Mouse (Mus musculus): ENCODE data around the gene Cyp4f13.

Cyp4f13 gene

GRCm38 (mm10) chr17:32947215-32947914 is at the start of gene Cyp4f13:
Cyp4f13 (minus strand) TSS chr17:32947402.
- peak; percentile 80 for DNase-seq (ENCODE audit: low read depth, low spot score)

DNA sequence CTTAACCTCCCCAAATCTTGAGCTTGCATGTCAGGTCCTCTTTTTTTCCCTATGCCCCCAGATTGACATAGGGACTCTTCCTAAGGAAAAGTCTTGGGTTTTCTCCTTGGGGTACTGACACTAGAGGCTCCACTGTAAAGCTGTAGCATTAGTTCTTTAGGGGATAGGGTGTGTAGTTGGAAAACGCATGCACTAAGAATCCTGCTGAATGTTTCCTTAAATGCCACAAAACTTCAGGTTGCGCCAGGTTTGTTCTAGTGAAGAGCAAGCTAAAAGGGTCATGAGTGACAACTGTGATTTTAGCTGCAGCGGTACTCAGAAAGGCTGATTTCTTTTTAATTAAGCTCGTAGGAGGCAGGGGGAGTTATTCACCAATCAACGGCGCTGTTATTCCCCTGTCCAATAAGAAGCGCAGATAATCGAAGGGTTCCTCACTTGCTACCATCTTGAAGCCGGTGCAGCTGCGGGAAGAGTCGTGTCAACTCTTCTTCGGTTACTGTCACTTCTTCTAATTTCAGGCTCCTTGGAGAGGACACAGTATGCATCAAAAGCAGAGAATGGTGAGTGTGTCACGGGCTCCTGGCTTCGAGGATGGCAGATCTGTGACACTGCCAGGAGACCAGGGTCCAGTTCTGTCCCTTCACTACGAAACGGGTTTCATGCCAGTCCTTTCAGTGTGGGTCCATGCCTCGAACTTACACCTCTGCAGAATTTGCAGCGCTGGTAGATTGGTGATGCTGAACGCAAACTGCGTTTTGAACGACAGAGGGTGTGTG is 45.7 kb upstream of the Cyp4f13 start, which contains the start of gene Zfp952:
Gene Zfp952, plus strand, starts transcription at position 431 of the 776 bp plus-strand sequence.
- peak; percentile 91 for DNase-seq (ENCODE audit: low read depth, low spot score)

DNA sequence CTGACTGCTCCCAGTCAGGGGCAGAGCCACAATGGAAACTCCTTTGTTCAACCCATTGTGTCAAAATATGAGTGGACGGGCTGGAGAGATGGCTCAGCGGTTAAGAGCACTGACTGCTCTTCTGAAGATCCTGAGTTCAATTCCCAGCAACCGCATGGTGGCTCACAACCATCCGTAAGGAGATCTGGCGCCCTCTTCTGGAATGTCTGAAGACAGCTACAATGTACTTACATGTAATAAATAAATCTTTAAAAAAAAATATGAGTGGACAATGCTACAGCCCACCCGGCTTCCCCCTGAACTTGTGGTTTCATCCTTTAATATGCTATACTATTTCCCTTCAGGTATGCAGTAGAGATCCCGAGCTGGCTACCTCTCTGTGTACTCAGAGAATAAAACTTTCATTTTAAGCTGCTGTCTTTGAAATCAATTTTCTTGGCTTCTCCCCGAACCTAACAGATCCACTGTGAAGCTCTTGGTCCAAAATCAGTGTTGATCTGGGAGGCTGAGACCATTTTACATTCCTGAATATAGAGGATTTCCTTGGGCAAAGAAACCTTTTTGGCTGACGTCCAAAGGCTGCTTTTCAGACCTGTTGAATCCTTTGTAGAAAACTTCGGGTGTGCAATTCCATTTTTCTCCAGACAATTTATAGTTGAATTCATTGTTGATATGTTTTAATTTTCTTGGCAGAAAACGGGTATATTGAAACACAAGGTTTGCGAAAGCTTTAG is 44.9 kb upstream of the Cyp4f13 start:
- no peak for DNase-seq (ENCODE audit: low read depth, low spot score)

- no peak for DNase-seq (ENCODE audit: low read depth, low spot score)
Observed at GRCm38 (mm10) chr17:32986301-32986700, 39.1 kb upstream of the Cyp4f13 start.

DNA sequence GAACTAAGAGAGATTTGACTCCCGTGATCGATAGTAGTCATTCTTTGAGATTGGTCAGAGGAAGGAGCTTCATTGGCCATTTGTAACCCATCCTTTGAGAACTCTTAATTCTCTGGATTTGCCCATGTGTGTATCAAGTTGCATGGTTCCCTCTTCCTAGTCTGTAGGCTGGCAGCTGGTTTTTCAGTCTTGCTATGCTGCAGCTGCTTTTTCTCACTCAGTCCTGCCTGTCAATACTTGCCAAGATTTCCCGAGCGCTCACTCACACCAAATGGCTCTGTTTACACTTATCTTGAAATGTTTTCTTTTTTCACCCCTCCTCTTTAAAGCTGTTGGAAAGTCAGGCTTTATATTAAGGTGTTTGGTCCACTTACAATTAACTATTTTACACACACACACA is 34.2 kb upstream of the Cyp4f13 start:
- DNase-seq (ENCODE audit: low read depth, low spot score): no peak

GRCm38 (mm10) chr17:32965623-32966290 is 18.6 kb upstream of the Cyp4f13 start, which contains the start of gene Zfp472:
Zfp472 (plus strand) TSS chr17:32965814.
- peak; percentile 88 for DNase-seq (ENCODE audit: low read depth, low spot score)

GRCm38 (mm10) chr17:32965253-32965622 is 18.0 kb upstream of the Cyp4f13 start:
- DNase-seq (ENCODE audit: low read depth, low spot score): no peak

GRCm38 (mm10) chr17:32951441-32951840 is 4.2 kb upstream of the Cyp4f13 start:
- peak; percentile 22 for DNase-seq (ENCODE audit: low read depth, low spot score)

- DNase-seq (ENCODE audit: low read depth, low spot score): no peak
Observed at GRCm38 (mm10) chr17:32951006-32951405, 3.8 kb upstream of the Cyp4f13 start.

DNA sequence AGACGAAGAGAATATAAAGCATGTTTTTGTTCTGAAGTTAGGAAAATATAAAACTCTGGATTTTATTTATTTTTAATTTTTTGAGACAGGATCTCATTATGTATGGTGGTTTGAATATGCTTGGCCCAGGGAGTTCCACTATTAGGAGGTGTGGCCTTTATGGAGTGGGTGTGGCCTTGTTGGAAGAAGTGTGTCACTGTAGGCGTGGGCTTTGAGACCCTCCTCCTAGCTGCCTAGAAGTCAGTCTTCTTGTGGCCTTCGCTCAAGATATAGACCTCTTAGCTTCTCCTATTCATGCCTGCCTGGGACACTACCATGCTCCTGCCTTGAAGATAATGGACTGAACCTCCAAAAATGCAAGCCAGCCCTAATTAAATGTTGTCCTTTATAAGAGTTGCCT is 2.9 kb upstream of the Cyp4f13 start:
- DNase-seq (ENCODE audit: low read depth, low spot score): no peak

- DNase-seq (ENCODE audit: low read depth, low spot score): no peak
Observed at GRCm38 (mm10) chr17:32946716-32947115, 486 bp downstream of the Cyp4f13 start.

GRCm38 (mm10) chr17:32944402-32945035 is 2.7 kb downstream of the Cyp4f13 start:
- no peak for DNase-seq (ENCODE audit: low read depth, low spot score)

DNA sequence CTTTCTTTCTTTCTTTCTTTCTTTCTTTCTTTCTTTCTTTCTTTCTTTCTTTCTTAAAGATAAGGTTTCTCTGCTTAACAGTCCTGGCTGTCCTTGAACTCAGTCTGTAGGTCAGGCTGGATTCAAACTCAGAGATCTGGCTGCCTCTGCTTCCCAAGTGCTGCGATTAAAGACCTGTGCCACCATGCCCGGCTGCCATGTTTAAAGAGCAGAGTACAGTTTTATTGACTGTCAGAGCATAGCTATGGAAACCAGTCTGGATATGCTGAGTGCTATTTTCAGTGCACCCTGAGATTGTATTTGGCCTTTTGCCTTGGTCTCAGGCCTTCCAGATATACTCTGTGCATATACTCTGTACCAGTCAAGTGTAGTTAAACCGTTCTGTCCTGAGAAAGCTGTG is 3.5 kb downstream of the Cyp4f13 start:
- no peak for DNase-seq (ENCODE audit: low read depth, low spot score)

- no peak for DNase-seq (ENCODE audit: low read depth, low spot score)
Observed at GRCm38 (mm10) chr17:32939831-32940230, 7.4 kb downstream of the Cyp4f13 start.

DNA sequence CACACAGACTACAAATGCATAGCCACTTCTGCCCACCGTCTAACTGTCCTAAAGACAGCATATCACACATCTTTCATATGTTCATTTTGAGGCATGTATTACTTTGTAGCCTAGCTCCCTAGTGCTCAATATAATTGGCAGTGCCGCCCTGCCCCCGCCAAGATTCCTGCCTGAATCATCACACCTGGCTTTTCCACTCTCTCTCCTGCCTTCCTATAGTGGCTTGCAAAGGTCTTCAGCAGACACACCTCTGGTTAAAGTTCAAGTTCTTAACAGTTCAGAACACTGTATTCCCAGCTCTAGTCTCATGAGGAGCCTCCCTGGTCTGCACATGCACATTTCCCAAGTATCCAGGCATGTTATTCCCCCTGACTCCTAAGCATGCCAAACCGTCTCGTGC is 19.4 kb downstream of the Cyp4f13 start:
- DNase-seq (ENCODE audit: low read depth, low spot score): no peak

GRCm38 (mm10) chr17:32924658-32925312 is 22.4 kb downstream of the Cyp4f13 start:
- DNase-seq (ENCODE audit: low read depth, low spot score): peak; percentile 57

DNA sequence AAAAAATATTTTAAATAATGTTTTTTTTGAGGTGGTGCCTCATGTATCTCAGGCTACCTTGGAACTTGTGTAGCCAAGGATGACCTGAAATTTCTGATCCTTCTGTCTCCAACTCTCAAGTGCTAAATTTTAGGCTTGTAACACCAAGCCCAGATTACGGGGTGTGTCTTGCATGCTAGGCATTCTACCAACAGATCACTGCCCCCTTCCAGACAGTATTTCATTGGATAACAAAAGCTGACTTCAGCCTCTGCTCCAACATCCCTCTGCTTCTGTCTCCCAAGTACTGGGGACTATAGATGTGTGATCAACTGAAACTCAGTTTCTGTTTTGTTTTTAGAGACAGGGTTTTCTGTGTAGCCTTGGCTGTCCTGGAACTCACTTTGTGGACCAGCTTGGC is 23.5 kb downstream of the Cyp4f13 start:
- DNase-seq (ENCODE audit: low read depth, low spot score): no peak

- DNase-seq (ENCODE audit: low read depth, low spot score): no peak
Observed at GRCm38 (mm10) chr17:32919123-32919522, 28.1 kb downstream of the Cyp4f13 start.

- DNase-seq (ENCODE audit: low read depth, low spot score): no peak
Observed at GRCm38 (mm10) chr17:32917131-32917530, 30.1 kb downstream of the Cyp4f13 start, which contains the start of gene Cyp4f14. Cyp4f14 (minus strand) TSS chr17:32917342.

GRCm38 (mm10) chr17:32916075-32916474 is 31.1 kb downstream of the Cyp4f13 start:
- no peak for DNase-seq (ENCODE audit: low read depth, low spot score)

DNA sequence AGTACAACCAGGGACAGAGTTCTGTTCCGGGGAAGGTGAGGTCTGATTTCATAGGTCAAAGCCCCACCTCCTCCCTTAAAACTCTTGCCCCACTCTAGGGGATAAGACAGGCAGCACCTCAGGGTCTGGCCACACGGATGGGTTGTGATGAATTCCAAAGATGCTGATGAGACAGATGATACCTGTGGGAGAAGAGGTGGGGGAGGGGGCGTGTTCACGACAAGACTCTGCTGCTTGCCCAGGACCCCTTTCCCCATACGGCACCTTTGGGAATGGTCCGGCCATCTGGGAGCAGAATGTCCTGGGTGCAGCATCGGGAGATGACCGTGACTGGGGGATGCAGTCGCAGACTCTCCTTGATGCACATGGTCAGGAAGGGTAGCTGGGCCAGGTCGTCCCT is 41.0 kb downstream of the Cyp4f13 start:
- DNase-seq (ENCODE audit: low read depth, low spot score): no peak

All from telencephalon, adult 2 months (tissue).